Mouse (Mus musculus) thymus, postnatal 10 days (tissue): ENCODE results near the gene Tpp1.

ENCODE experiments used
- DNase-seq, 2 experiments: peaks; one replicate each; pipeline ENCODE4 v3.0.0; 2021; ENCODE audit warnings: low spot score in 2 of 2

The Tpp1 gene

DNA sequence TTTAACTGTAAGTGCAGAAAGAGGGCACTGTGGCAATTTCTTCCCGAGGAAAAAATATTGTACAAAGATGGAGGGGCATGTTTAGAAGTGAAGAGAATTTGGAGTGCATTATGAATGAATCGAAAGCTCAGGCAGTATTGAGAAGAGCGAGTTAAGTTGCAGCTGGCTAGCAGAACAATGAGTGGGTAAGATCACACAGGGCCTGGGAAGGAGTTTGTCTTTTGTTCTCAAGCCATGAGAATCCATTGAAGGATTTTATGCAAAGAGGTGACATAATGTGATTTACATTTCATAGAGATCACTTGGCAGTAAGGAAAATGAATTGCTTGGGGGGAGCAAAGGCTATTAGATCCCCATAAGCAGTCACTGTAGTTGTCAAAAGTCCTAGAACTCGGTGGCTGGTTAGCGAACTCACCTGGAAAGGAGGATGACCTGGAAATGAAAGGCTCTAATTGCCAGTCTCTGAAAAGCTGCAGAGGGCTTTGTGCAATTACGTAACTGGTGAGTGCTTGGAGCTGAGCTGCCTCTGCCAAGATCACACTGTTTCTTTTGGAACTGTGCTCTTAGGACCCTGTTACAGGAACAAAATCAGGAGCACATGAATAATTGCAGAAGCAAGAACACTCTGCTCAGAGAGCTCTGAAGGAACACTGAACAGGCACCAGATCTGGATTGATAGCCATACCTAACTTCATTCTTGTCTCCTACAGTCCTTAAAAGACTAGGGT lies 23.2 kb downstream of the Tpp1 start:
- DNase-seq, result no peak

DNA sequence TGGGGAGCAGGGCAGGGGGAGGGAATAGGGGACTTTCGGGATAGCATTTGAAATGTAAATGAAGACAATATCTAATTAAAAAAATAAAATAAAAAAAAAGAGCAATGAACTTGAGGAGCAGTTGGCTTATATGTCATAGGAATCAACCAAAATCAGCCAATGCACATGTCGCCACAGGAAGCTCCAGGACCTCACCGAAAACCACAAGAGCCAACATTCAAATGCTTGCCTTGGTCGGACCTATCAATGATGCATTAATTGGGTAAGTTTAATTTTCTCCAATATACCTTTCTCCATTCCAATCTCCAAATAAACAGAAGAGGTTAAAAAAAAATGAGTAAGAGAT lies 25.1 kb downstream of the Tpp1 start:
- DNase-seq, result no peak

DNA sequence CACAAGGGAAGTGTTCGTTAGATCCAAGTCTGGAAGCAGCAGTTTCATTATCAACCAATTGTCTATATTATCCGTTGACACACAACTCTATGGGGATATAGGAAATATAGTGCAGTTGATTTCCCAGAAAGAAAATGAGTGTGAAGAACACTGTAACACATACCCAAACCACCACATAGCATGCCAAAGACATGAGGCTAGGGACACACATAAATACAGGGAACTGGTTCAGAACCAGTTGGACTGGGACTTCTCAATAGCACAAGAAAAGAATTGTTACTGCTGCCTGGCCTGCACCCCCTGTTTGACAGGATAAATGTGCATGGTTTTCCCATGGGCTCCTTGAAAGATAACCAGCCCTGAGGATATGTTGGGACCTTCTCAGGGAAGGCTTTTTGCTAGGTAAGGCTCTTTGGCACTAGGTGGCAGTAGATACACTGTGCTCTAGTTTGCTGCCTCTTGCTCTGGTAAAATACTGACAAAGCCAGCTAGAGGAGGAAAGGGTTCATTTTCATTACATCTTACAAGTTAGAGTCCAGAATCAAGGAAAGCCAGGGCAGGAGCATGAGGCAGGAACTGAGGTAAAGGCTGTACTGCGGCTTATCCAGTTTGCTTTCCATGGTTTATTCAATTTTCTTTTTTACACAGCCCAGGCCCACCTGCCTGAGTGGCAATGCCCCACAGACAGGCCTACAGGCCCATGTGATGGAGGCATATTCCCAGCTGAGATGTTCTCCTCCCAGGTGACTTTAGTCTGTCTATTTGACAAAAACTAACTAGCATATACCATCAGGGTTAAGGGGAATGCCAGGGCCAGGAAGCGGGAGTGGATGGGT lies 25.7 kb downstream of the Tpp1 start:
- peak in 1 of 2 experiments; percentile 50 for DNase-seq

DNA sequence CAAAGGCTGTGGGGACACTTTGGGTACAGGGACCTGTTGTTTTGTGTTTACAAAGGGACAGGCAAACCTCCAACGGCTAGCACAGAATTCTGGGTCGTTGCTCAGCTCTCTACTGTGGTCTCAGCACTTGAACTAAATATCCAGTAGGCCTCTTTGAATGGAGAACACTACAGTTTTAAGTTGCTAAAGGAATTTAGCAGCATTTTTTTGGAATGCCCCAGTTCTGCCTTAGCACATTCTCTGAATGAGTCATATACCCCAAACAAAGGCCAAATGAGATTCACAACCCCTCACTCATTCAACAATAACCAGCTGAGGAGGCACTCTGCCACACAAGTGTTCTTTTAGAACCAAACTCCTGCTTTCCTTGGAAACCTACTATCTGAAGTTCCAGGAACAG lies 30.1 kb downstream of the Tpp1 start:
- no peak for DNase-seq

DNA sequence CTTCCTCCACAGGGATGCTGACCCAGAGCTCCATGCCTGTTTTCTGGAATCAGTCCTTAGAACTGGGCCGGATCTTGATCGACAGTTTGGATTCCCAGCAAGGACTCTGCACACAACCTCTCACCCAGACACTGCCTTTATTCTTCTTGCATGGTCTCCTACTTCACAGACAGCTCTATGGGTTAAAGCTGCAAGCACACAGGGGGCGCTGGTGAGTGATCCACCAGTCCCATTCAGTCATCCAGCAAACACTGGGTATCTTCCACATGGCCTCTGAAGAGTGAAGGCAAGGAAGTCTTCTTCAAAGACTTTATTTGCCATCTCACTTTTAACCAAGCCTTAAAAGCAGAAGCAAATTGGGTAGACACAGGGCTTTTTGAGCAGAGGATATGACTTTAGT lies 36.7 kb downstream of the Tpp1 start:
- DNase-seq, result peak in 1 of 2 experiments; percentile 14

DNA sequence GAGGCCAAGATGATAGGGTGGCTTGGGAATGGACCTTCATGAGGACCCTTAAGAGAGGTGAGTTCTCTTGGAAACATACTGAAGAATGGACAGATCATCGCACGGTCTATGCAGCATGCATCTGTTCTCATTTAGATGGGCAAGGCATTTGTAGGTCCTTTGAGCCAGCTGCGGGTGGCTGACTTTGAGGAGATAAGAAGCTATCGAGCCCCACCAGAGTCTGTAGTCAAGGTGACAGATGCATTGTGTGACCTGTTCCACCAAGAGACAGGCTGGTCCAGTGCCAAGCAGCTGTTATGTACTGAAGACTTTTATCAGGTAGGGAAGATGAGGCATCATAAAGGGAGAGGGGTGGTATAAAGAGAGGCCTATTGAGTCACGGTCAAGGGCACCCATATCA lies 43.3 kb downstream of the Tpp1 start:
- DNase-seq, result no peak

DNA sequence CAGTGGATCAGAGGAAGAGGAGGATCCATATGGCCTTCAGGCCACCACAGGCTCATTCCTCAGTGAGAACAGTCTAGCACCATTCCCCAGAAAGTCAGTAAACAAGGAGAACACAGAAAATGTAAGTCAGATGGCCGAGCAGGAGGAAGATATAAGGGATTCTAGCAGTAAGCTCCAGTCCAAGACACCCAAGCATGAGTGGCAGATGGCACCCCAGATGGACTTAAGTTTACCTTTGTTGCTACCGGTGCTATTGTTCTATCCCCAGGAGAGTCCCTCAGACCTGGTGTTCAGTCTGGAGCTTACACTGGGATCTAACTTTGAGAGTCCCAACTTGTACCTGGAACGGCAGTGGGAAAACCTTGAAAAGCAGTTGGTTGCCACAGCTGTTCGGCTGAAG lies 48.2 kb downstream of the Tpp1 start:
- no peak for DNase-seq

DNA sequence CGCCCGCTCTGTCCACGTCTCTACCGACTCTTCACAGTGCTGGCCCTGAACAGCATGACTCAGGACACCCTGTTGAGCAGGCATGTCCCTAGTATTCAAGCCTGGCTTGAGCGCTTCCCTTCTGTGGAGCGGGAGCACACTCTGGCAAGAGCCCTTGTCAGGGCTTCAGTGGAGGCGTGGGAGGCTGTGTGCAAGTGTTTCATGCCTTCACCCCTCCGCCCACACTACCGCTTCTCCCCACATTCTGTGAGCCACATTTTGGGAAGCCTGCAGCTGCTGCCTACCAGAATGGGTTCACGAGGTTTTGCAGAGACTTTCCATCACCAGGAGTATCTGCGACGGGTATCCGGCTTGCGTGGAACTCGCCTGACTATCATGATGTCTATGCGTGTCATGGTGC lies 48.9 kb downstream of the Tpp1 start:
- no peak for DNase-seq
